Mouse (Mus musculus) ES-E14 (cell line): ENCODE results near the gene Olfr169. TPM values are rescaled to one million over a fixed set of nuclear protein-coding genes. Genes with fewer than 3 reads are reported as not detected.

Experiments
- DNase-seq: peaks from one replicate; pipeline ENCODE4 v3.0.0-alpha.2; 2013; ENCODE audit warnings: low read depth, low spot score
- H3K27ac ChIP-seq: 2 replicates; pipeline ENCODE4 v1.5.1; 2012; ENCODE audit warnings: low read depth, mild to moderate bottlenecking, low read length, moderate library complexity, mixed read lengths; ENCODE audit not compliant: poor library complexity, insufficient read depth, severe bottlenecking
- H3K36me3 ChIP-seq: 2 replicates; pipeline ENCODE4 v1.6.1; 2012; ENCODE audit warnings: mild to moderate bottlenecking, low read length, moderate library complexity, mixed read lengths; ENCODE audit not compliant: control insufficient read depth, poor library complexity, insufficient read depth, severe bottlenecking
- H3K4me1 ChIP-seq, 2 experiments: fragments of 150-350 bp in 1 of 2; sonication (generic) in 1 of 2; 2 replicates each; pipeline ENCODE4 v1.6.1; 2012; ENCODE audit warnings: low read length in 2 of 2, mild to moderate bottlenecking in 1 of 2, mixed read lengths in 1 of 2; ENCODE audit not compliant: control insufficient read depth in 2 of 2, insufficient read depth in 2 of 2, poor library complexity in 1 of 2
- H3K4me3 ChIP-seq, 2 experiments: fragments of 150-350 bp in 1 of 2; sonication (generic) in 1 of 2; 2 replicates each; pipeline ENCODE4 v1.5.1; 2012; ENCODE audit warnings: low read length in 2 of 2, low read depth in 1 of 2, mild to moderate bottlenecking in 1 of 2, mixed read lengths in 1 of 2; ENCODE audit not compliant: insufficient read depth in 1 of 2, poor library complexity in 1 of 2, severe bottlenecking in 1 of 2
- H3K9ac ChIP-seq: 2 replicates; pipeline ENCODE4 v1.6.1; 2012; ENCODE audit warnings: low read depth, mild to moderate bottlenecking, low read length, mixed read lengths; ENCODE audit not compliant: poor library complexity, insufficient read depth, severe bottlenecking
- H3K9me3 ChIP-seq: fragments of 150-350 bp; sonication (generic); 2 replicates; pipeline ENCODE4 v1.6.1; 2012; ENCODE audit warnings: low read depth, mild to moderate bottlenecking, low read length; ENCODE audit not compliant: control insufficient read depth, insufficient read depth
- HCFC1 ChIP-seq: IDR thresholded peaks from 2 replicates; pipeline ENCODE4 v1.6.1; 2012; ENCODE audit warnings: low read length, inconsistent platforms, borderline replicate concordance; ENCODE audit not compliant: insufficient read depth
- MAFK ChIP-seq: IDR thresholded peaks from 2 replicates; pipeline ENCODE4 v1.6.1; 2014; ENCODE audit warnings: mild to moderate bottlenecking, low read depth, low read length, inconsistent platforms; ENCODE audit not compliant: insufficient read depth
- ZC3H11A ChIP-seq: IDR thresholded peaks from 2 replicates; pipeline ENCODE4 v1.6.1; 2012; ENCODE audit warnings: low read depth, mild to moderate bottlenecking, inconsistent platforms, low read length, borderline replicate concordance
- in situ Hi-C, 2 experiments: fragments of 600-800 bp; cut with MboI; formaldehyde crosslinking; loops; one replicate each; pipeline ENCODE4 v1.15.1; 2025; ENCODE audit warnings: low sequenced_read_pairs in 2 of 2, inconsistent platforms in 1 of 2; ENCODE audit not compliant: unreplicated experiment in 2 of 2
- total RNA-seq: library from RNA; depleted of rRNA; stranded (reverse); fragments of 300-350 nt; gene quantifications from 2 replicates; pipeline ENCODE4 v1.2.3, GENCODE M21; 2012; rRNA removed

Gene Olfr169
- total RNA-seq, 1 experiment: not detected

DNA sequence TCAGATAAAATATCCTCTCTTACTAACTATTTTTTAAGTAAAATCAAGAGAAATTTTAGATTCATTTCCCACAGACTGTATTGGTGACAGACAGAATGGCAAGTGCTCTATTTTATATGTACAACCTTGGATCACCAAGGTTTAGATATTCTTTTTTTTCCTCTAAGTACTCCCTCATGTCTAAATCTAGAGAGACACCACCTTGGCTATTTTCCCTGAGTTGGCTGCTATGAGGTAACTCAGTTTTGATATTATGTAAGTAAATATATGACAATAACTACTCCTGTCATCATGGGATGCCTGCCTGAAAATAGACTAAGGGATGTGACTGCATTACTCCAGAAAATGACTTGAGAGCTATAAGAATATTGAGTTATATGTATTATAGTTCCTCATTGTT, 36.2 kb downstream of the Olfr169 start, which contains the start of gene Olfr168:
Gene Olfr168, minus strand, starts transcription at position 101 of the 400 bp plus-strand sequence.
- Histone ChIP-seq H3K9me3 (no peaks in the 10 kb centered on the region), H3K27ac (no peak within 1 kb of the TSS), H3K4me1 (no peaks in the 10 kb centered on the region), H3K9ac (no peak within 1 kb of the TSS), H3K36me3 (no peaks in the 10 kb centered on the region), H3K4me3 (no peak within 1 kb of the TSS)
- in situ Hi-C loops: no loop called here
- no peak for TF ChIP-seq MAFK
- DNase-seq: no peak

DNA sequence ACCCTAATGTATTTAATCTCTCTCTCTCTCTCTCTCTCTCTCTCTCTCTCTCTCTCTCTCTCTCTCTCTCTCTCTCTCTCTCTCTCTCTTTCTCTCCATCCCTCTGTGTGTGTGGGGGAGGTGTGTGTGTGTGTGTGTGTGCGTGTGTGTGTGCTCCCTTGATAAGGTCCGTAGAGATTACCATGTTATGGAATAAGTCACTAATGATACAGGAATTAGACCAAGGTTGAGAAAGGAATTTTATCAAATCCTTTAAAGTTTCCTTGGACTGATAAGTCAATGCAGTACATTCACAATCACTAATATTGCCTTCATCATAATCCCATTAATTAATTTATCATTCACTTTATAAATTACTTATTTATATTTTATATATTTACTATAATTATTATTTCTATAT, 49.4 kb downstream of the Olfr169 start, which contains the start of gene Olfr167:
Gene Olfr167, minus strand, starts transcription at position 101 of the 400 bp plus-strand sequence.
- Histone ChIP-seq H3K9ac (no peak within 1 kb of the TSS), H3K4me3 (no peak within 1 kb of the TSS), H3K27ac (no peak within 1 kb of the TSS), H3K9me3 (no peaks in the 10 kb centered on the region), H3K4me1 (no peaks in the 10 kb centered on the region), H3K36me3 (no peaks in the 10 kb centered on the region)
- in situ Hi-C loops: no loop called here
- no peak for DNase-seq
- TF ChIP-seq HCFC1: no peak
- TF ChIP-seq ZC3H11A: no peak

Other genes with a start within 250 kb of the Olfr169 start
- gene Olfr165, start 148.7 kb downstream of the Olfr169 start, total RNA-seq: not detected in 2 replicates
- 0.05 TPM in 1 of 2 replicates, not detected in the other for gene Olfr166, start 88.1 kb downstream of the Olfr169 start, total RNA-seq
- gene Olfr167, start 49.5 kb downstream of the Olfr169 start, total RNA-seq: not detected in 2 replicates
- gene Olfr168, start 36.3 kb downstream of the Olfr169 start, total RNA-seq: not detected in 2 replicates
- not detected in 2 replicates for gene Olfr170, start 40.1 kb upstream of the Olfr169 start, total RNA-seq
- gene Olfr171, start 58.1 kb upstream of the Olfr169 start, total RNA-seq: not detected in 2 replicates
- gene Lamp3, start 134.6 kb upstream of the Olfr169 start, total RNA-seq: 0.09 TPM in 1 of 2 replicates, not detected in the other
- gene B3gnt5, start 188.4 kb upstream of the Olfr169 start, total RNA-seq: 17.2 and 17.8 TPM in 2 replicates